Mouse (Mus musculus) liver, postnatal 0 days (tissue): ENCODE data around the gene Timp2.

ENCODE experiments used
- CTCF ChIP-seq: sonication (generic); IDR thresholded peaks from 2 replicates; pipeline ENCODE4 v1.5.1; 2016; ENCODE audit warnings: antibody characterized with exemption, low read depth
- EP300 ChIP-seq: IDR thresholded peaks from 2 replicates; pipeline ENCODE4 v1.6.1; 2016; ENCODE audit warnings: antibody characterized with exemption, low read depth, mild to moderate bottlenecking

DNA sequence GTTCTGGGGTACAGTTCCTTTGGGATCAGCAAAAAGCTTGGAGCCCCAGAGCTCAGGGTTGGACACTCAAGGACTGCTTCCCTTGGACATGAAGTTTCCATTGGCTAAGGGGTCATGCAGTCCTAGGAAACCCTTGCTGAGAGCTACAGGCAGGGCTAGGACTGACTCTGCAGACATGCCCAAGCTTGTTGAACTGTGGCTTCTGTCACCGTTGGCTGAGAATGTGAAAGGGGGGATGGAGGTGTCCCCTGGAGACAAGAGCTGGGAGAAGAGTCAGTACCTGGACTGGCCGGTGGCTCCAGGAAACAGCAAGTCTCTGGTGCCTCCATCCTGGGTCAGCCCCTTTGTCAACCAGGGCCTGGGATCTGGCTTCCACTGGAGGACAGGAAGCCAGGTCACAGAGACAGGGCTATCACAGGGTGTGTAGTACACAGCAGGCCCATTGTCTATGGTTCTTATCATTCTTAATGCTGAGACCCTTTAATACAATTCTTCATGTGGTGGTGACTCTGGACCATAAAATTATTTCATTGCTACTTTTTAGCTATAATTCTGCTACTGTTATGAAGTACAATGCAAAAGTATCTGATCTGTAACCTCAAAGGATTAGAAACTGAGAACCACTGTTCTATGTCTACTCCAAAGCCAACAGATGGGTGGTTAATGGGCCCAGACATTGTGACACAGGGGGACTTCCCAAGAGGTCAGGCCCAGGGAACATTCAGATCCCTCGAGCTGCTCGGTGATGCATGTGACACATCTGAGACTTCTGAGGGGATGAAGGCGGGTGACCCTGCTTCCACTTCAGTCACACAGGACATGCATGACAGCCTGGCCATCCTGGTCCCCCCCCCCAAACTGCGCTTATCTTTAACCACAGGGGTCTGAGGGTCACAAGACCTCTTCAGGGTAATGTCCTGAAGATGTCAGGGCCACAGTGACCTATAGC lies 48.7 kb upstream of the Timp2 start:
- TF ChIP-seq CTCF = no peak
- TF ChIP-seq EP300 = no peak
